Mouse (Mus musculus) heart, adult 2 months (tissue): ENCODE data around the gene Cd81.

Experiments used
- CTCF ChIP-seq: fragments of 200-600 bp; IDR thresholded peaks from 2 replicates; pipeline ENCODE4 v1.8.1; 2022; ENCODE audit warnings: antibody characterized with exemption, mild to moderate bottlenecking, moderate library complexity
- EP300 ChIP-seq: fragments of 200-500 bp; IDR thresholded peaks from 2 replicates; pipeline ENCODE4 v1.6.1; 2011; ENCODE audit warnings: low read depth, low read length, control low read depth; ENCODE audit not compliant: insufficient read depth
- POLR2A ChIP-seq: fragments of 200-500 bp; IDR thresholded peaks from 2 replicates; pipeline ENCODE4 v1.6.1; 2011; ENCODE audit warnings: mild to moderate bottlenecking, low read depth, low read length, control low read depth; ENCODE audit not compliant: insufficient read depth

DNA sequence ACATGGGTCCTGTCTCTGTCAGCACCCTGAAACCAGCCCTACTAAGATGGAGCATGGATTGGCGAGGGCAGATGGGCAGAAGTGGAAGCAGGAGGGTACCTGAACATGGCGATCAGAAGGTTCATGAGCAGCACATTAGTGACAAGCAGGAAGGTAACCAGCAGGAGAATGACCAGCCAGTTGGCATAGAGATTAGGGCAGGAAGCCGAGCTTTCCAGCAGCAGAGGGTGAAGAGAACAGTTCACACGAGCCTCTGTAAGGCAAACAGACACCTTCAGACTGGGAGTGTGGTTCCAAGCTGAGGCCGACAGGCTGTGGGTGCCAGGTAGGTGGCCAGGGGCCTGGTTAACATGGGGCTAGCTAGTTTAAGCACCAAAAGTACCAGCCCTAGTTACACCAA is 22.9 kb downstream of the Cd81 start:
- TF ChIP-seq CTCF (no peak), POLR2A (no peak), EP300 (no peak)
